Mouse (Mus musculus): ENCODE data around the gene Izumo2.
A peak's percentile ranks its signal among the peaks of the same experiment; 100 is the strongest.

Gene Izumo2

GRCm38 (mm10) chr7:44708574-44708973 is at the start of gene Izumo2:
Izumo2 (plus strand) TSS chr7:44708742.
- DNase-seq, result no peak

DNA sequence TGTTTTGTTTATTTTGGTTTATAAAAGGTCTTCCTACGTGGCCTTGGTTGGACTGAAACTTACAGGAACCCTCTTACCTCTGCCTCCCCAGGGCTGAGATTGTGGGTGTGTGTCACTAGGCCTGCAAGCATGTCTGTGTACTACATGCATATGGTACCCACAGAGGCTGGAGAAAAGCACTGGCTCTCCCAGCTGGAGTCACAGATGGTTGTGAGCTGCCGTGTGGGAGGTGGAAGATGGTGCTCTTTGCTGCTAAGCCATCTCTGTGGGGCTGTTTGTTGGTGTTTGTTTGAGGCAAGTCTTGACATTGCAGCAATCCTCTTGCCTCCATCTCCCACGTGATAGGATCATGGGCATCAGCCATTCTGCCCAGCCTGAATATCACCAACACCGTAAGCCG is 47.3 kb upstream of the Izumo2 start:
- no peak for DNase-seq

- peak; percentile 73 for DNase-seq
These were observed 46.4 kb upstream of the Izumo2 start for GRCm38 (mm10) chr7:44662168-44662567.

- DNase-seq, result no peak
These were observed 46.0 kb upstream of the Izumo2 start for GRCm38 (mm10) chr7:44662569-44662968.

DNA sequence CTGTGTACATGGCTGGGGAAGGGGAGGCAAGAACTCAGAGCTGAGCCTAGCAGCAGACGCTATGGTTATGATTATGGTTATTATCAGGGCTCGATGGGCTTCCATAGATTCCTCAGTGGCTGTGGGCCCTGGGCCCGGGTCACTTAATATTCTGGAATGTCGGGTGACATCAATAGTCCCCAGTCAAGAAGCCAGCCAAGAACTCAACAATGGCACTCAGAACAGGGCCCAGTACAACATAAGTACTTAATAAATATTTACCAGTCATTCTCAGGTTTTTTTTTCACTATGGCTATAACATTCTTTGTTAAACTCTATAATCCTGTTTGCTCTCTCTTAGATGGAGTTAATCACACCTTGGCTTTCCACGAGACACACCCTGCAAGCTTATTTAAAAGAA is 45.0 kb upstream of the Izumo2 start:
- DNase-seq, result no peak

GRCm38 (mm10) chr7:44664731-44665130 is 43.8 kb upstream of the Izumo2 start:
- no peak for DNase-seq

DNA sequence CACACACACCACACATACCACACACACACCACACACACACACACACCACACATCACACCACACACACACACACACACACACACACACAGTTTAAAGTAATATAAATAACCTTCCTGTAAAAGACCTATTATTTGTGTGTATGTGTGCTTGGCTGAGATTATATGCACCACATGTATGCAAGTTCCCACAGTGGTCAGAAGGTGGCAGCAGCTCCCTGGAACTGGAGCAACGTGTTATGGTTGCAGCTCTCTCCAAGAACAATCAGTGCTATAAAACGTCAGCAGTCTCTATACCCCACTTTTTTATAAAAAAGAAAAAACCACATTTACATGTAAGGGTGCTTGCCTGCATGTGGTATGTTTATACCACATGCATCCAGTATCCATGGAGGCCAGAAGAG is 42.1 kb upstream of the Izumo2 start:
- no peak for DNase-seq

DNA sequence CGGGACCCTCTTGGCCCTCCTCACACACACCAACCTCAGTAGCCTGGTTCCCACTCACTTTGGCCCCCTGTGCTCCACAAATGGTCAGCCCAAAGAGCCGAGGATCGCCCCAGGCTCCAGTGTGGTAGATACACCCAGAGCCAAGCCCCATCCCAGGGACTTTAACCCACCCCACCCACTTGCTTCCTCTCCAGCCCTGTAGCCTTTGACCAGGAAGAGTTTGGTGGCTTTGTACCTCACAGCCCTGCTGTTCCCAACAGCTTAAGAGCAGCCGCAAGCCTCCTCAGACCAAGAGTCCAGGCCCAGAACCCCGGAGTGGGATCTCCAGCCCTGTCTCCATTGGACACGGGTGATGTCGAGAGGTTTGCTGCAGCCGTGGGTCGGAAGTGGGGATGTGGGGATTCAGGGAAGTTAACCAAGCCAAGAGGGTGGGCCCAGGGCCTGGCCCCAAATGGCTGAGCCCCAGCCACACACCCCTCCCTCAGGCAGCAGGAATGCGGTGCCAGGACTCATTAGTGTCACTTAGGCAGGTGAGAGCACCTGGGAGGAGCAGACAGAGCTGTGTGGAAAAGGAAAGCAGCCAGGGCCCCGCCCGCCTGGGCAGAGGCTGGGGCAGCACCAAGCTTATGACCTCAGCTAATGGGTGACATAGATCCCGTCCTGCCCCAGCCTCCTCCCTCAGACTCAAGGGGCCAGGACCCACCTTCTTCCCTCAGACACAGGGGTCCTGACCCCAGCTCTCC is 40.4 kb upstream of the Izumo2 start:
- peak; percentile 65 for DNase-seq

DNA sequence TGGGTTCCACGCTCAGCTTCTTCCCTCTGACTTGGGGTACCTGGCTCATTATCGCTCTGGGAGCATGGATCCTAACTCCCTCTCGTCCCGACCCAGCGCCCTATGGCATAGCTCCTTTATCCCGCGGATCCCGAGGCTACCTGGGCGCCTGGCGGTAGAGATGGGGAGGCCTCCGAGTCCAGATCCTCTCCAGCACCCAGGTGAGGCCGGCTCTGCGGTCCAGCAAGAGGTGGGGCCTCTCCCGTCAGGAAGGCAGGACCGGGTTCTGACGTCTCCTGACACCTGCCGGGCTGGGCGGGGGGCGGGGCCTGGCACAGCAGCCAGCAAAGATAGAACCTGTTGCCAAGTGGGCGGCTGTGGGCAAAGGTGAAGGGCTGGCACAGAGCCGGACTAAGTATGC is 39.4 kb upstream of the Izumo2 start:
- DNase-seq, result peak; percentile 71

DNA sequence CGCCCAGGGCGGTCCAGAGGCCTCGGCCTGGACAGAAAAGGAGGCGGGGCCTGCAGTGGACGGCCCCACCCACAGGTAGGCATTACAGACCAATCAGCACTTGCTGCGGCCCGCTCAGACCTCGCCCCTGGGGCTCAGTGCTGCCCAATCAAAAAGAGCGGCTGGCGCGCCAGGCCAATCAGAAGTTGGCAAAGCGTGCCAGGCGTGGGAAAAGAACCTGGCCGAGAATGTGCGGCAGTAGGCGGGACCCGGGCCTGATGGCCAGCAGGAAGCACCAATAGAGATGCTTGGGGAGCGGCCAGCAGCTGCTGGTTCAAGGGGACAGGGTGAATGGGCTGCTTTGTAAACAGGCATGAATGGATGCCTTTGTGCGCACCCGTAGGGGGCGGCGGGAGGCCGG is 37.7 kb upstream of the Izumo2 start, which contains the start of gene Myh14:
Gene Myh14 (minus strand): TSS at position 41 of the 400 bp plus-strand sequence.
- peak; percentile 98 for DNase-seq

DNA sequence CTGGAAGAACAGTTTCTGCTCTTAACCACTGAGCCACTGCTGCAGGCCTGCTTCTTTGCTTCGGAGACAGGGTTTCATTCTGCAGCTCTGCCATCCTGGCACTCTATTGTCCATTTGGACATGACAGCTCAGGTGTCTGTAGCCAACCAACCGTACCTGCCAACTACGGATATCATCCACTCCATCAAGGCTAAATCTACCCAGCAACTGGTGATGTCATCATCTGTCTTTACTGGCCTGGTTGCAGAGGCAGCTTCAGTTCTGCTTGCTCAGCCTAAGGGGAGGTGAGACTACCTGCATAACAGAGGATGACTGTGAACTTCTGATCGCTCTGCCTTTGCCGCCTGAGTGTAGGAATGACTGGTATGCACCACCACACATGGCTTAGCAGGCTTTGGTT is 36.3 kb upstream of the Izumo2 start:
- peak; percentile 76 for DNase-seq

DNA sequence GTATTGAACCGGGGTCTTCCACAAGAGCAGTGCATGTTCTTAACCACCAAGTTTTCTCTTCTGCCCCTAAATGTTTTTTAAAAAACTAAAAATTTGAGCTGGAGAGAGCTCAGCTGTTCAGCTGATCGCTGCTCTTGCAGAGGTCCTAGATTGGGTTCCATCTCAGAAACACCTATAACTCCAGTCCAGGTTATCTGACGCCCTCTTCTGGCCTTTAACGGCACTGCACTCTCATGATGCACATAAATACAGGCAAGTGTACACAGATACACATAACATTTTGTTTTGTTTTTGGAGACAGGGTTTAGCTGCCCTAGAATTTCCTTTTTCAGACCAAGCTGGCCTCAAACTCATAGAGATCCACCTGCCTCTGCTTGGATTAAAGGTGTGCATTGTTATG is 34.0 kb upstream of the Izumo2 start:
- no peak for DNase-seq

- no peak for DNase-seq
These were observed 33.4 kb upstream of the Izumo2 start for GRCm38 (mm10) chr7:44675171-44675570.

DNA sequence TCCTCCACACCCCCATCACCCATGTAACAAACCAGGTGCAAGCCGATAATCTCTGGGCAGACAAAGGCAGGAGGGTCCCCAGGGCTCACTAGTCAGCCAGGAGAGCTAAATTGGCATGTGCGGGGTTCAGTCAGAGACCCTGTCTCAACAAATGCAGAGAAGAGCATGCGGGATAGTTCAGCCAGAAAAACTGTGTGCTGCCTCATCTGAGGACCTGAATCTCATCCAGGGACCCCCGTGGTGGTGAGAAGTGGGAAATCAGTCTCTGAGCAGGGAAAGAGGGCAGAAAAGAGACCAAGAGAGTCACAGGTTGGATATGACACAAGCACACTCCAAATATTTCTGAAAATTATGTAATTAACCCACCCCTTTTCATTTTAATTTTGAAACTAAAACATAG is 32.4 kb upstream of the Izumo2 start:
- DNase-seq, result no peak

GRCm38 (mm10) chr7:44676611-44677010 is 31.9 kb upstream of the Izumo2 start:
- peak; percentile 85 for DNase-seq

GRCm38 (mm10) chr7:44683656-44684055 is 24.9 kb upstream of the Izumo2 start:
- DNase-seq, result peak; percentile 83

GRCm38 (mm10) chr7:44685531-44686402 is 22.8 kb upstream of the Izumo2 start:
- DNase-seq, result no peak

GRCm38 (mm10) chr7:44688890-44689289 is 19.7 kb upstream of the Izumo2 start:
- DNase-seq, result no peak

- no peak for DNase-seq
These were observed 19.2 kb upstream of the Izumo2 start for GRCm38 (mm10) chr7:44689331-44689730.

- DNase-seq, result no peak
These were observed 14.9 kb upstream of the Izumo2 start for GRCm38 (mm10) chr7:44693427-44694175.

DNA sequence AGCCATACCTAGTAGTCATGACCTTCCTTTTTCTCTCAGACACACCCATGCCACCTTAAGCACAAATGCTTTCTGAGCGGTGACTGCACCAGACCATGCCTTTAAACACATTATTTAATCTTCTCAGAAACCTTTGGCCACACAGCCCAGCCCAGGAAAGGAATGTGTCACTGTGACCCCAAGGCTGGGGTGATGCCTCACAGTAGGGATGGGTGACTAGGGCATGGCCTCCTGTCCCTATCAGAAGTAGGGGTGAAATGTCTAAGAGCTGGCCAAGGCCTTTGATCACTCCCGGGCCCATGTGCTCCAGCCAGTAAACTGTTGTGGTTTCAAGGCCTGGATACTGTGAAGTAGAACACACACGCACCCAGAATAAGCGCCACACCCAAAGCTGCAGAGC is 13.3 kb upstream of the Izumo2 start:
- DNase-seq, result no peak

- DNase-seq, result peak; percentile 73
These were observed 11.3 kb upstream of the Izumo2 start for GRCm38 (mm10) chr7:44697191-44697710.

DNA sequence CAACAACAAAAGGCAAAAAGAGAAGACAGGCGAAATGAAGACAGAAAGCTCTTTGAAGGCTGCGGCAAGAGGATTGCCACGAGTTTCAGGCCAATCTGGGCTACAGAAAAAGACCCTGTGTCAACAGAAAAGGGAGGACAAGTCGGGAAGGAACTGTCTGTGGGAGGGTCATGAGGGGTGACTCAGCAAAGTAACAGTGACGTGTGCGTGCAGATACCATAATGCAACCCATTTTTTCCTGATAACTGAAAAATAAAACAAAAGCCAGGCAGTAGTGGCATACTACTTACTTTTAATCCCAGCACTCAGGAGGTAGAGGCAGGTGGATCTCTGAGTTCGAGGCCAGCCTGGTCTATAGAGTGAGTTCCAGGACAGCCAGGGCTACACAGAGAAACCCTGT is 10.6 kb upstream of the Izumo2 start:
- no peak for DNase-seq
